Mouse (Mus musculus) hindbrain, embryonic 14.5 days (tissue): ENCODE measurements around the gene Gpr88. TPM values are rescaled to one million over a fixed set of nuclear protein-coding genes. Genes with fewer than 3 reads are reported as not detected.
A peak's percentile ranks its signal among the peaks of the same experiment; 100 is the strongest.
"Not testable (repeated sequence)": the region's sequence is repeated elsewhere in the genome, so short reads cannot be mapped to it uniquely, and the experiment has no call there.

ENCODE experiments used
- ATAC-seq: fragments of 200-750 bp; cut with Nextera tagmentation; 2 replicates; pipeline ENCODE4 v1.8.0; 2017; ENCODE audit warnings: moderate number of reproducible peaks, mild to moderate bottlenecking, moderate TSS enrichment, moderate library complexity; ENCODE audit not compliant: low FRiP score
- DNase-seq: peaks from one replicate; pipeline ENCODE4 v3.0.0-alpha.2; 2015; ENCODE audit warnings: low spot score
- H3K27ac ChIP-seq: fragments of 300-500 bp; sonication (generic); 2 replicates; pipeline ENCODE4 v1.5.1; 2014; ENCODE audit warnings: mild to moderate bottlenecking, moderate library complexity
- H3K27me3 ChIP-seq: fragments of 300-500 bp; sonication (generic); 2 replicates; pipeline ENCODE4 v1.6.1; 2014; ENCODE audit warnings: mild to moderate bottlenecking, low read length, mixed read lengths; ENCODE audit not compliant: control insufficient read depth, insufficient read depth
- H3K36me3 ChIP-seq: fragments of 300-500 bp; sonication (generic); replicated peaks from 2 replicates; pipeline ENCODE4 v1.6.1; 2014; ENCODE audit not compliant: control insufficient read depth, insufficient read depth
- H3K4me1 ChIP-seq: fragments of 300-500 bp; sonication (generic); replicated peaks from 2 replicates; pipeline ENCODE4 v1.6.1; 2014; ENCODE audit warnings: antibody characterized with exemption, low read length, mixed read lengths; ENCODE audit not compliant: control insufficient read depth, insufficient read depth
- H3K4me2 ChIP-seq: fragments of 300-500 bp; sonication (generic); replicated peaks from 2 replicates; pipeline ENCODE4 v1.6.1; 2014; ENCODE audit warnings: mild to moderate bottlenecking, moderate library complexity
- H3K4me3 ChIP-seq: fragments of 300-500 bp; sonication (generic); replicated peaks from 2 replicates; pipeline ENCODE4 v1.5.1; 2014; ENCODE audit warnings: mild to moderate bottlenecking, low read length
- H3K9ac ChIP-seq: fragments of 300-500 bp; sonication (generic); 2 replicates; pipeline ENCODE4 v1.6.1; 2014
- H3K9me3 ChIP-seq: fragments of 300-500 bp; sonication (generic); 2 replicates; pipeline ENCODE4 v1.6.1; 2016; ENCODE audit warnings: low read length; ENCODE audit not compliant: control insufficient read depth
- WGBS: fragments of 180-500 bp; shearing (Covaris S2); extraction: QIAGEN DNeasy Blood & Tissue Kit; methylation state at CpG from one replicate; pipeline ENCODE4 v1.1.7; 2014; 5-methylcytosine and 5-hydroxymethylcytosine counted together
- polyA plus RNA-seq: library from polyadenylated mRNA; unstranded; fragments of >200 nt; fragmentation: Nextera tagmentation; extraction: Ambion mirVana; gene quantifications from 2 replicates; pipeline ENCODE4 v1.2.1, GENCODE M21; 2014

Gpr88 gene
- polyA plus RNA-seq, 1 experiment from 2014 or later: 6.8 TPM

- WGBS: 76% methylated on average over 4 of the region's 4 CpGs
- Histone ChIP-seq H3K9ac (no peak overlapping the region), H3K36me3 (no peaks in the 10 kb centered on the region), H3K4me1 (no peaks in the 10 kb centered on the region), H3K4me2 (no peak overlapping the region), H3K4me3 (no peak overlapping the region), H3K27me3 (no peaks in the 10 kb centered on the region), H3K27ac (no peak overlapping the region), H3K9me3 (no peaks in the 10 kb centered on the region)
- DNase-seq: no peak
- ATAC-seq: no peak
Observed at GRCm38 (mm10) chr3:116229336-116229735, 24.0 kb downstream of the Gpr88 start.

GRCm38 (mm10) chr3:116228360-116229245 lies 24.7 kb downstream of the Gpr88 start:
- WGBS: 45% methylated on average over 11 of the region's 11 CpGs
- H3K9ac ChIP-seq: no peak overlapping the region
- H3K27ac ChIP-seq: no peak overlapping the region
- DNase-seq (no peak), ATAC-seq (no peak)
- no peaks in the 10 kb centered on the region for H3K4me1 ChIP-seq
- H3K4me3 ChIP-seq: no peak overlapping the region
- no peaks in the 10 kb centered on the region for H3K36me3 ChIP-seq
- H3K27me3 ChIP-seq: no peaks in the 10 kb centered on the region
- H3K9me3 ChIP-seq: no peaks in the 10 kb centered on the region
- no peak overlapping the region for H3K4me2 ChIP-seq

DNA sequence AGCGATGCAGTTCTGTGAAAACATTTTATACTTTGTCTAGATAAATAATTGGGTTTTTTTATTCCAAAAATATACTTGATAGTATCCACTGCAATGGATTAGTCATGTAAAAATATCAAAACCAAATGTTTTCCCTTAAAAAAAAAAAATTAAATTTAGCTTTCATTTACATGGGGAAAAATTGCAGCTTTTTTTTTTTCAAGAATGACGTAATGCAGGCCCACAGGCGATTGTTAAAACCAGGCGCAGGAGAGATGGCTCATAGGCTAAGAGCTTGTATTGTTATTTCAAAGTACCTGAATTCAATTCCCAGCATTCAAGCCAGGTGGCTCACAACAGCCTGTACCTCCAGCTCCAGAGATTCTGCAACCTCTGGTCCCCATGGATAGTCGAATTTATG lies 25.9 kb downstream of the Gpr88 start:
- H3K9me3 ChIP-seq: no peaks in the 10 kb centered on the region
- no peaks in the 10 kb centered on the region for H3K27me3 ChIP-seq
- no peak overlapping the region for H3K9ac ChIP-seq
- H3K36me3 ChIP-seq: no peaks in the 10 kb centered on the region
- no peak overlapping the region for H3K4me3 ChIP-seq
- 82% methylated on average over 5 of the region's 5 CpGs for WGBS
- ATAC-seq: no peak
- H3K27ac ChIP-seq: no peak overlapping the region
- no peak for DNase-seq
- no peak overlapping the region for H3K4me2 ChIP-seq
- no peaks in the 10 kb centered on the region; the same call in 1 of the 2 replicates for H3K4me1 ChIP-seq

DNA sequence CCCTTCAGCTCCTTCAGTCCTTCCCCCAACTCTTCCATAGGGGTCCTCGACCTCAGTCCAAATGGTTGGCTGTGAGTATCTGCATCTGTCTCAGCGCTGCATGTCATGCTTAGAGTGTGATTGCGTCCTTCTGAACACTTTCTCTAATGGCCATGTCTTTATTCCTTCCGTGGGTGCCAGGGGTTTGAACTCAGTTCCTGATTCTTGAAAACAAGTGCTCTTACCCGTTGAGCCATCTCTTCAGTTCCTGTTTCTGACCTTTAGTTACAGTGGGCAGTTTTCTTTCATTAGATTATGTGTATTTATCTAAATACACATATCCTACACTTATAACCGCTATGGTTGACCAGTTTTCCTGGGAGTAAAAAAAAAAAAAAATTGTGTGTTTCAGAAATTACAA lies 26.4 kb downstream of the Gpr88 start:
- H3K36me3 ChIP-seq: no peaks in the 10 kb centered on the region
- H3K4me2 ChIP-seq: no peak overlapping the region
- H3K9me3 ChIP-seq: no peaks in the 10 kb centered on the region
- no peaks in the 10 kb centered on the region for H3K27me3 ChIP-seq
- H3K4me3 ChIP-seq: no peak overlapping the region
- no peak overlapping the region for H3K27ac ChIP-seq
- DNase-seq (no peak), ATAC-seq (no peak)
- WGBS: 92% methylated on average over 6 of the region's 6 CpGs
- no peak overlapping the region for H3K9ac ChIP-seq
- no peaks in the 10 kb centered on the region; the same call in 1 of the 2 replicates for H3K4me1 ChIP-seq

- Histone ChIP-seq H3K4me3 (peak overlapping the region; percentile 21), H3K9ac (peak overlapping the region; percentile 3; the same call in 1 of the 2 replicates), H3K4me2 (peak overlapping the region; percentile 47), H3K9me3 (no peaks in the 10 kb centered on the region), H3K36me3 (no peaks in the 10 kb centered on the region), H3K4me1 (peaks cover 4% of the 10 kb centered on the region; the same call in 1 of the 2 replicates), H3K27ac (no peak overlapping the region), H3K27me3 (no peaks in the 10 kb centered on the region)
- DNase-seq: no peak
- 0 out of 2 replicates have a peak, but pooled peaks have one; percentile 69 for ATAC-seq
- WGBS: 13% methylated on average over 17 of the region's 17 CpGs
Observed at GRCm38 (mm10) chr3:116222511-116223243, 30.6 kb downstream of the Gpr88 start.

- no peaks in the 10 kb centered on the region for H3K9me3 ChIP-seq
- 27% methylated on average over 3 of the region's 3 CpGs for WGBS
- no peak overlapping the region for H3K4me2 ChIP-seq
- H3K27ac ChIP-seq: no peak overlapping the region
- H3K4me3 ChIP-seq: no peak overlapping the region
- peaks cover 4% of the 10 kb centered on the region; the same call in 1 of the 2 replicates for H3K4me1 ChIP-seq
- no peaks in the 10 kb centered on the region for H3K36me3 ChIP-seq
- no peaks in the 10 kb centered on the region for H3K27me3 ChIP-seq
- H3K9ac ChIP-seq: no peak overlapping the region
- DNase-seq: no peak
- no peak for ATAC-seq
Observed at GRCm38 (mm10) chr3:116221686-116222010, 31.7 kb downstream of the Gpr88 start.

GRCm38 (mm10) chr3:116220980-116221685 lies 32.2 kb downstream of the Gpr88 start:
- Histone ChIP-seq H3K27me3 (no peaks in the 10 kb centered on the region), H3K9ac (no peak overlapping the region), H3K4me1 (peaks cover 4% of the 10 kb centered on the region; the same call in 1 of the 2 replicates), H3K4me3 (no peak overlapping the region), H3K36me3 (no peaks in the 10 kb centered on the region), H3K9me3 (no peaks in the 10 kb centered on the region), H3K27ac (no peak overlapping the region), H3K4me2 (no peak overlapping the region)
- DNase-seq (no peak), ATAC-seq (no peak)
- 75% methylated on average over 6 of the region's 6 CpGs for WGBS

DNA sequence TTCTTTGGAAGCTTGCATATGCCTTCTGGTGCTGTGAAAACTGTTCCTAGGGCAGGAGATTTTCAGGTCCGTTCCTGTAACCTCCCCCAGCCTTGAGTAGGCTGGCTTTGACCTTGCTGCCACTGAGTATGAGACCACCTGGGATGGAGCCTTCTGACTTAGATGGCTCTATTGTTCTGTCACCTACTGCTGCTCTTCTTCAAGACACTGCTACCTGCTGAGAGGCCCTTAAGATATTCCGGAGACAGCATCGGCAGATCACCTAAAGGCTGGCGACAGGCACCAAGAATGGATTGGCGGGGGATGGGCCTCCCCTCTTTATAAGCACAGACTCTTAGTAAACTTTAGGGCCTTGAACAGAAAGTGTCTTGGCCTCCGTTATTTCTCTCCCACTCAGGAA lies 35.9 kb downstream of the Gpr88 start:
- not testable (repeated sequence) for ATAC-seq, H3K36me3 ChIP-seq, H3K9ac ChIP-seq, H3K4me1 ChIP-seq, H3K4me2 ChIP-seq, H3K9me3 ChIP-seq, H3K4me3 ChIP-seq, DNase-seq, H3K27ac ChIP-seq, H3K27me3 ChIP-seq
- WGBS: 63% methylated on average over 6 of the region's 6 CpGs

DNA sequence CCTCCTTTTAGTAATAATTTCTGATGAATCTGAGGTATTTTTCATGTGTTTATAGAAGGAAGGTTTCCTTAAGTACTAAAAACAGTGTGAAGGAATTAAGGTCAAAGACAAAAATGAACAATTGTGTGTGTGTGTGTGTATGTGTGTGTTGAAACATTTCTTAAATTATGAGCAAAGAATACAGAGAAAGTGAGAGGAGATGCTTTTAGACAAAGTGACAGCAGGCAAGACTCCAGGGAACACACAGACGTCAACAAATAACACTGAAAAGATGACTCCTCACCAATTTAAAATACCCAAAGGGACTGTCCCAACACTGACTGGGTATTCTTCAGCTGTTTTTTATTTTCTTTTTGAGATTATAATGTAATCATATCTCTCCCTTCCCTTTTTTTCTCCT lies 37.0 kb downstream of the Gpr88 start:
- H3K36me3 ChIP-seq: no peaks in the 10 kb centered on the region
- no peaks in the 10 kb centered on the region for H3K4me1 ChIP-seq
- H3K4me3 ChIP-seq: no peak overlapping the region
- H3K9me3 ChIP-seq: no peaks in the 10 kb centered on the region
- no peak for DNase-seq
- no peak overlapping the region for H3K27ac ChIP-seq
- H3K4me2 ChIP-seq: no peak overlapping the region
- H3K9ac ChIP-seq: no peak overlapping the region
- ATAC-seq: no peak
- WGBS: 55% methylated on average over 1 of the region's 1 CpGs
- no peaks in the 10 kb centered on the region for H3K27me3 ChIP-seq
